Mouse (Mus musculus): ENCODE measurements around the gene Abcb10. TPM values are rescaled to one million over a fixed set of nuclear protein-coding genes. Genes with fewer than 3 reads are reported as not detected.

The Abcb10 gene
- total RNA-seq, 1 experiment, result 24.6 TPM

- H3K4me1 ChIP-seq (ENCODE audit: control insufficient read depth in 2 of 2, insufficient read depth in 2 of 2, low read length in 2 of 2, poor library complexity in 1 of 2), result peaks cover 0 to 2% of the 10 kb centered on the region in 2 experiments; a peak in 1 of 4 replicates
- H3K36me3 ChIP-seq (ENCODE audit: control insufficient read depth, insufficient read depth, low read length, poor library complexity, severe bottlenecking), result peaks cover 8% of the 10 kb centered on the region; the same call in 1 of the 2 replicates
- no peak overlapping the region for H3K4me3 ChIP-seq (ENCODE audit: insufficient read depth in 1 of 2, low read depth in 1 of 2, low read length in 2 of 2, poor library complexity in 1 of 2, severe bottlenecking in 1 of 2)
- no peak overlapping the region for H3K27ac ChIP-seq (ENCODE audit: insufficient read depth, low read depth, low read length, poor library complexity, severe bottlenecking)
- in situ Hi-C loops (cut with MboI; ENCODE audit: low sequenced_read_pairs in 2 of 2, unreplicated experiment in 2 of 2), result no loop called here
- no peak for DNase-seq (ENCODE audit: low read depth, low spot score)
- TF ChIP-seq CHD2 (IDR thresholded peaks at IDR 0.05; ENCODE audit: low read depth, low read length) (no peak), ZNF384 (IDR thresholded peaks at IDR 0.05; ENCODE audit: low read depth, low read length) (no peak), ZC3H11A (IDR thresholded peaks at IDR 0.05; ENCODE audit: borderline replicate concordance, low read depth, low read length) (no peak), HCFC1 (IDR thresholded peaks at IDR 0.05; ENCODE audit: borderline replicate concordance, insufficient read depth, low read length) (no peak), MAFK (IDR thresholded peaks at IDR 0.05; ENCODE audit: insufficient read depth, low read depth, low read length) (no peak)
- H3K9ac ChIP-seq (ENCODE audit: insufficient read depth, low read depth, low read length, poor library complexity, severe bottlenecking), result no peak overlapping the region
- H3K9me3 ChIP-seq (ENCODE audit: control insufficient read depth, insufficient read depth, low read depth, low read length), result no peaks in the 10 kb centered on the region
Measured at GRCm38 (mm10) chr8:123953686-123954085, 29.2 kb downstream of the Abcb10 start.

DNA sequence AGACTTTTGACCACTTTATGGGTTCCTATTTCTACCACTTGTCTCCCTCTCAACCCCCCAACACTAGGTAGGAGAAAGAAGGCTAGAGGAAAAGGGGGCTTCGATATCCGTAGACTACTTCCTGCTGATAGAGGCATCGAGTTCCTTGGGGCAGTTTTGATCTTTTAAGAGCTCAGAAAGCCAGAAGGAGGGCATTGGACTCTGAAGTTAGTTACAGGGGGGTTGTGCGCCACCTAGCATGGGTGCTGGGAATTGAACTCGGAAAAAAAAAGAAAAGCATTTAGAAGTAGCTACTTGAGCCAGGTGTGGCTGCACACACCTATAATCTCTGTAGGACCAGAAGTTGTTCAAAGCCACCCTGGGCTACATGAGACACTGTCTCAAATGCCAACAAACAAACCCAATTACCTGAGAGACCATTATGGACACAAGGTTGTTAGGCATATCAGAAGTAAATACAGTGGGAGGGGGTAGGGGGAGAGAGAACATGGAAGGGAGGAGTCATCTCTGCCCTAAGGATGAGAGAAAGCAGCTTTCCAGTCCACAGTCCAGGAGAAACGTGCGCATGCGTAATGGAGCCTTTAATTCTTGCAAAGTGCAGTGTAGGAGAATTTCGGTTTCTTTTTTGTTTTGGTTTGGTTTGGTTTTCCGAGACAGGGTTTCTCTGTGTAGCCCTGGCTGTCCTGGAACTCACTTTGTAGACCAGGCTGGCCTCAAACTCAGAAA, 32.7 kb downstream of the Abcb10 start:
- Histone ChIP-seq H3K4me1 (ENCODE audit: control insufficient read depth in 2 of 2, insufficient read depth in 2 of 2, low read length in 2 of 2, poor library complexity in 1 of 2) (peaks cover 0 to 4% of the 10 kb centered on the region in 2 experiments; a peak in 3 of 4 replicates), H3K36me3 (ENCODE audit: control insufficient read depth, insufficient read depth, low read length, poor library complexity, severe bottlenecking) (peaks cover 15% of the 10 kb centered on the region), H3K4me3 (ENCODE audit: insufficient read depth in 1 of 2, low read depth in 1 of 2, low read length in 2 of 2, poor library complexity in 1 of 2, severe bottlenecking in 1 of 2) (peak overlapping the region; percentile 94 to 99), H3K27ac (ENCODE audit: insufficient read depth, low read depth, low read length, poor library complexity, severe bottlenecking) (no peak overlapping the region), H3K9ac (ENCODE audit: insufficient read depth, low read depth, low read length, poor library complexity, severe bottlenecking) (peak overlapping the region; percentile 88; the same call in 1 of the 2 replicates), H3K9me3 (ENCODE audit: control insufficient read depth, insufficient read depth, low read depth, low read length) (no peaks in the 10 kb centered on the region)
- TF ChIP-seq MAFK (IDR thresholded peaks at IDR 0.05; ENCODE audit: insufficient read depth, low read depth, low read length), result no peak
- TF ChIP-seq ZNF384 (IDR thresholded peaks at IDR 0.05; ENCODE audit: low read depth, low read length), result peak; percentile 98
- peak; percentile 42; the same call in 1 of the 2 replicates for TF ChIP-seq HCFC1 (IDR thresholded peaks at IDR 0.05; ENCODE audit: borderline replicate concordance, insufficient read depth, low read length)
- no peak for TF ChIP-seq ZC3H11A (IDR thresholded peaks at IDR 0.05; ENCODE audit: borderline replicate concordance, low read depth, low read length)
- no peak for TF ChIP-seq CHD2 (IDR thresholded peaks at IDR 0.05; ENCODE audit: low read depth, low read length)
- DNase-seq (ENCODE audit: low read depth, low spot score), result peak; percentile 86
- in situ Hi-C loops (cut with MboI; ENCODE audit: low sequenced_read_pairs in 2 of 2, unreplicated experiment in 2 of 2), result no loop called here

DNA sequence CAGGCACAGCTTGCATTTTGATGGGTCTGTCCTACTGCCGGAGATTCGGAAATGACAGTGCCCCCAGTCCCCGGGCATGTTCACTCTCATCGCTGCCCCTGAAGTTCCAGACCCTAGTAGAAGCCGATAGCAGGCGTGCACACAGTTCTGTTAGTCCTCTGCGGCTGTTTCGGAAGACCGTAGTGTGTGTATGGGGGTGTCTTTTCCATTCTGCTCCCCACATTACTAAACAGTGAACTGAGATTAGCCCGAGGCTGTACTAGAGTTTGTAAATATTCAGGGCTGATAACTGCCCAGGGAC, 33.3 kb downstream of the Abcb10 start:
- no peak for TF ChIP-seq CHD2 (IDR thresholded peaks at IDR 0.05; ENCODE audit: low read depth, low read length)
- TF ChIP-seq MAFK (IDR thresholded peaks at IDR 0.05; ENCODE audit: insufficient read depth, low read depth, low read length), result no peak
- TF ChIP-seq HCFC1 (IDR thresholded peaks at IDR 0.05; ENCODE audit: borderline replicate concordance, insufficient read depth, low read length), result no peak
- no peak for TF ChIP-seq ZNF384 (IDR thresholded peaks at IDR 0.05; ENCODE audit: low read depth, low read length)
- TF ChIP-seq ZC3H11A (IDR thresholded peaks at IDR 0.05; ENCODE audit: borderline replicate concordance, low read depth, low read length), result no peak

GRCm38 (mm10) chr8:123948942-123949685, 33.8 kb downstream of the Abcb10 start, which contains the start of gene Nup133:
Nup133 (minus strand) TSS chr8:123949265.
- peak; percentile 65; the same call in 1 of the 2 replicates for TF ChIP-seq CHD2 (IDR thresholded peaks at IDR 0.05; ENCODE audit: low read depth, low read length)
- TF ChIP-seq ZNF384 (IDR thresholded peaks at IDR 0.05; ENCODE audit: low read depth, low read length), result no peak
- peak; percentile 87 for TF ChIP-seq HCFC1 (IDR thresholded peaks at IDR 0.05; ENCODE audit: borderline replicate concordance, insufficient read depth, low read length)
- peak; percentile 59 for TF ChIP-seq ZC3H11A (IDR thresholded peaks at IDR 0.05; ENCODE audit: borderline replicate concordance, low read depth, low read length)
- TF ChIP-seq MAFK (IDR thresholded peaks at IDR 0.05; ENCODE audit: insufficient read depth, low read depth, low read length), result no peak

More for the DNA sequence above, 33.3 kb downstream of the Abcb10 start:
- Histone ChIP-seq H3K36me3 (ENCODE audit: control insufficient read depth, insufficient read depth, low read length, poor library complexity, severe bottlenecking) (peaks cover 16% of the 10 kb centered on the region), H3K27ac (ENCODE audit: insufficient read depth, low read depth, low read length, poor library complexity, severe bottlenecking) (peak overlapping the region; percentile 10; the same call in 1 of the 2 replicates), H3K4me3 (ENCODE audit: insufficient read depth in 1 of 2, low read depth in 1 of 2, low read length in 2 of 2, poor library complexity in 1 of 2, severe bottlenecking in 1 of 2) (peak overlapping the region; percentile 94 to 99), H3K4me1 (ENCODE audit: control insufficient read depth in 2 of 2, insufficient read depth in 2 of 2, low read length in 2 of 2, poor library complexity in 1 of 2) (peaks cover 0 to 4% of the 10 kb centered on the region in 2 experiments; a peak in 3 of 4 replicates), H3K9me3 (ENCODE audit: control insufficient read depth, insufficient read depth, low read depth, low read length) (no peaks in the 10 kb centered on the region), H3K9ac (ENCODE audit: insufficient read depth, low read depth, low read length, poor library complexity, severe bottlenecking) (peak overlapping the region; percentile 88)
- no peak for DNase-seq (ENCODE audit: low read depth, low spot score)
- in situ Hi-C loops (cut with MboI; ENCODE audit: low sequenced_read_pairs in 2 of 2, unreplicated experiment in 2 of 2), result no loop called here

More at GRCm38 (mm10) chr8:123948942-123949685, 33.8 kb downstream of the Abcb10 start, which contains the start of gene Nup133:
- Histone ChIP-seq H3K27ac (ENCODE audit: insufficient read depth, low read depth, low read length, poor library complexity, severe bottlenecking) (peak within 1 kb of the TSS; percentile 62), H3K36me3 (ENCODE audit: control insufficient read depth, insufficient read depth, low read length, poor library complexity, severe bottlenecking) (peaks cover 15% of the 10 kb centered on the region), H3K9me3 (ENCODE audit: control insufficient read depth, insufficient read depth, low read depth, low read length) (no peaks in the 10 kb centered on the region), H3K4me1 (ENCODE audit: control insufficient read depth in 2 of 2, insufficient read depth in 2 of 2, low read length in 2 of 2, poor library complexity in 1 of 2) (peaks cover 0 to 4% of the 10 kb centered on the region in 2 experiments; a peak in 3 of 4 replicates), H3K4me3 (ENCODE audit: insufficient read depth in 1 of 2, low read depth in 1 of 2, low read length in 2 of 2, poor library complexity in 1 of 2, severe bottlenecking in 1 of 2) (peak within 1 kb of the TSS; percentile 94 to 99), H3K9ac (ENCODE audit: insufficient read depth, low read depth, low read length, poor library complexity, severe bottlenecking) (peak within 1 kb of the TSS; percentile 96)
- DNase-seq (ENCODE audit: low read depth, low spot score), result peak; percentile 99
- in situ Hi-C loops (cut with MboI; ENCODE audit: low sequenced_read_pairs in 2 of 2, unreplicated experiment in 2 of 2), result no loop called here

Data from ES-E14 (cell line).